Mouse (Mus musculus): Measurements from ENCODE around the gene Dtymk. TPM values are rescaled to one million over a fixed set of nuclear protein-coding genes. Genes with fewer than 3 reads are reported as not detected.

Dtymk gene
- total and polyA plus RNA-seq, 3 experiments: 193 to 454 (median 391) TPM

- TF ChIP-seq POLR2A (IDR thresholded peaks at IDR 0.05; ENCODE audit: control insufficient read depth in 1 of 2, insufficient read depth in 1 of 2, low read depth in 1 of 2, low read length in 2 of 2, poor library complexity in 1 of 2): peak; percentile 67 to 72; a peak in 3 of 4 replicates
- no peak for TF ChIP-seq ZMIZ1 (IDR thresholded peaks at IDR 0.05; ENCODE audit: low read depth, low read length)
- TF ChIP-seq SIN3A (IDR thresholded peaks at IDR 0.05; ENCODE audit: low read length): peak; percentile 73
Observed at GRCm38 (mm10) chr1:93754573-93755290, 47.0 kb downstream of the Dtymk start, which contains the start of gene Thap4 (continued).

DNA sequence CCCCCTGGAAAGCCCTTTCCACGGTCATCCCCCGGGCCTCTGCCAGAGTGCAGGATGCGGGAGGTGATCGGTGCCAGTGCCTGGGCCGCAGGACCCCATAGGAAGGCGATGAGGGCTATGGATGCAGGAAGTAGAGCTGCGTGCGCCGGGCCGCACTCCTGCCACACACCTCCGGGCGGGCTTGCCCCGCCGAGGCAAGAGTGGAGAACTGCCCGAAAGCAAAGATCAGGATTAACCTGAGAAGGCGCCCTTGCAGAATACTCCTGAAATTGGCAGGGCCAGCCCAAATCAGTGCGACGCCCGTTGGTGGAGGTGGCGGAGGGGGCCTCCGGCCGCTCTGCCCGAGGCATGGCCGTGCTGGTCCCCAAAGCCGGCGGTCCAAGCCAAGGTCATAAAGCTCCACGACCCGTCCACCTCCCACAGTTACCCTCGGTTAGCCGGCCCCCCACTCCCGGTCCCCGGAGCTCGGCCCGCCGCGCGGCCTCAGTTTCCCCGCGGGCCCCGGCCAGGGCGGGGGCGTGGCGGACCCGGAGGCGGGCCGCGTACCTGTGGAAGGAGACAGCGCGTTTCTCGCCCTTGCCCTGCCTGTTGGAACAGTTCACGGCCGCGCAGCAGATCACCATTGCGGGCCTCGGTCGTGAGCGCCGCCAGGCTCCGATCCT is 47.7 kb downstream of the Dtymk start:
- H3K4me1 ChIP-seq (ENCODE audit: control insufficient read depth in 1 of 2, insufficient read depth in 2 of 2, low read length in 2 of 2): peaks cover 17 to 26% of the 10 kb centered on the region in 2 experiments
- peak overlapping the region; percentile 91 to 94 for H3K4me3 ChIP-seq (ENCODE audit: control insufficient read depth in 1 of 2, insufficient read depth in 1 of 2, low read depth in 2 of 2, low read length in 2 of 2)
- H3K9me3 ChIP-seq (replicated peaks; ENCODE audit: insufficient read depth, low read length): no peaks in the 10 kb centered on the region
- DNase-seq (ENCODE audit: low read depth, low spot score): peak; percentile 64
- peaks cover 3 to 32% of the 10 kb centered on the region in 2 experiments; a peak in 3 of 4 replicates for H3K36me3 ChIP-seq (ENCODE audit: control insufficient read depth in 1 of 2, insufficient read depth in 2 of 2, low read length in 2 of 2)
- H3K27me3 ChIP-seq (ENCODE audit: control insufficient read depth in 1 of 2, insufficient read depth in 2 of 2, low read length in 2 of 2): no peaks in the 10 kb centered on the region
- peak overlapping the region; percentile 77 for H3K27ac ChIP-seq (ENCODE audit: control insufficient read depth, low read depth, low read length)
- peak overlapping the region; percentile 81 for H3K9ac ChIP-seq (ENCODE audit: control insufficient read depth, low read depth, low read length, poor library complexity, severe bottlenecking)
- TF ChIP-seq ZNF384 (IDR thresholded peaks at IDR 0.05; ENCODE audit: low read depth, low read length) (no peak), SIN3A (IDR thresholded peaks at IDR 0.05; ENCODE audit: low read length) (peak; percentile 80; the same call in 1 of the 2 replicates), NELFE (IDR thresholded peaks at IDR 0.05; ENCODE audit: low read depth, low read length) (no peak), GATA1 (IDR thresholded peaks at IDR 0.05; ENCODE audit: low read depth, low read length) (no peak), UBTF (IDR thresholded peaks at IDR 0.05; ENCODE audit: borderline replicate concordance, insufficient read depth, low read depth, low read length) (0 out of 2 replicates have a peak, but pooled peaks have one; percentile 54), MYB (IDR thresholded peaks at IDR 0.05; ENCODE audit: low read depth, low read length) (no peak)
- peaks cover 50% of the 10 kb centered on the region for H3K79me2 ChIP-seq (ENCODE audit: control insufficient read depth, insufficient read depth, low read length, poor library complexity)

DNA sequence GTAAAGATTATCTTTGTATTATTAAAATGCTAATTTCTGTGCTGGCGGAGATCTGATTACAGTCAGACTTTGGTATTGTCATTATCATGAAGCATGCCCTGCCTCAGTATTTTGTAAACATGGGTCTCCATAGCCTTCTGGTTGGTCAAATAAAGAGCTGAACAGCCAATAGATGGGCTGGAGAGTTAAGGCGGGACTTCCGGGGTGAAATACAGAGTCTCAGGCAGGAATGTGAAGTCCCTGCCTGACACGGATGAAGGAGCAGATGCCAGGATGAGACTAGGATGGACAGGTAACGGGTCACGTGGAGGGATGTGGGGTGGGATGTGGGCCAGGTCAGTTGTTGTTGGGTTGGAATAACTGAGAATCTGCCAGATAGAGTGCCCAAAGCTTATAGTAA is 50.4 kb downstream of the Dtymk start, which contains the start of gene Atg4b:
TSS of gene Atg4b (plus strand) at position 211 of the 400 bp plus-strand sequence.
- peaks cover 28% of the 10 kb centered on the region for H3K79me2 ChIP-seq (ENCODE audit: control insufficient read depth, insufficient read depth, low read length, poor library complexity)
- no peak for DNase-seq (ENCODE audit: low read depth, low spot score)
- no peak within 1 kb of the TSS for H3K9ac ChIP-seq (ENCODE audit: control insufficient read depth, low read depth, low read length, poor library complexity, severe bottlenecking)
- TF ChIP-seq UBTF (IDR thresholded peaks at IDR 0.05; ENCODE audit: borderline replicate concordance, insufficient read depth, low read depth, low read length) (no peak), MAX (IDR thresholded peaks at IDR 0.05; ENCODE audit: low read length) (peak; percentile 42; the same call in 1 of the 2 replicates)
- no peak within 1 kb of the TSS for H3K27ac ChIP-seq (ENCODE audit: control insufficient read depth, low read depth, low read length)
- no peak within 1 kb of the TSS for H3K4me3 ChIP-seq (ENCODE audit: control insufficient read depth in 1 of 2, insufficient read depth in 1 of 2, low read depth in 2 of 2, low read length in 2 of 2)
- peaks cover 7 to 18% of the 10 kb centered on the region in 2 experiments for H3K36me3 ChIP-seq (ENCODE audit: control insufficient read depth in 1 of 2, insufficient read depth in 2 of 2, low read length in 2 of 2)
- no peaks in the 10 kb centered on the region for H3K9me3 ChIP-seq (replicated peaks; ENCODE audit: insufficient read depth, low read length)
- H3K4me1 ChIP-seq (ENCODE audit: control insufficient read depth in 1 of 2, insufficient read depth in 2 of 2, low read length in 2 of 2): peaks cover 7 to 12% of the 10 kb centered on the region in 2 experiments; a peak in 3 of 4 replicates
- no peaks in the 10 kb centered on the region for H3K27me3 ChIP-seq (ENCODE audit: control insufficient read depth in 1 of 2, insufficient read depth in 2 of 2, low read length in 2 of 2)

- Histone ChIP-seq H3K9me3 (replicated peaks; ENCODE audit: insufficient read depth, low read length) (no peaks in the 10 kb centered on the region), H3K36me3 (ENCODE audit: control insufficient read depth in 1 of 2, insufficient read depth in 2 of 2, low read length in 2 of 2) (peaks cover 7 to 12% of the 10 kb centered on the region in 2 experiments), H3K79me2 (ENCODE audit: control insufficient read depth, insufficient read depth, low read length, poor library complexity) (peaks cover 9% of the 10 kb centered on the region), H3K4me1 (ENCODE audit: control insufficient read depth in 1 of 2, insufficient read depth in 2 of 2, low read length in 2 of 2) (peaks cover 5 to 8% of the 10 kb centered on the region in 2 experiments; a peak in 3 of 4 replicates), H3K27ac (ENCODE audit: control insufficient read depth, low read depth, low read length) (no peak overlapping the region), H3K27me3 (ENCODE audit: control insufficient read depth in 1 of 2, insufficient read depth in 2 of 2, low read length in 2 of 2) (no peaks in the 10 kb centered on the region), H3K4me3 (ENCODE audit: control insufficient read depth in 1 of 2, insufficient read depth in 1 of 2, low read depth in 2 of 2, low read length in 2 of 2) (no peak overlapping the region), H3K9ac (ENCODE audit: control insufficient read depth, low read depth, low read length, poor library complexity, severe bottlenecking) (no peak overlapping the region)
- no peak for DNase-seq (ENCODE audit: low read depth, low spot score)
- TF ChIP-seq ZC3H11A (IDR thresholded peaks at IDR 0.05; ENCODE audit: low read depth, low read length) (no peak), USF2 (IDR thresholded peaks at IDR 0.05; ENCODE audit: borderline replicate concordance in 1 of 2, insufficient read depth in 1 of 2, low read depth in 1 of 2, low read length in 2 of 2) (no peak), RCOR1 (IDR thresholded peaks at IDR 0.05; ENCODE audit: low read depth, low read length) (no peak), GATA1 (IDR thresholded peaks at IDR 0.05; ENCODE audit: low read depth, low read length) (no peak), GABPA (IDR thresholded peaks at IDR 0.05; ENCODE audit: low read depth, low read length) (no peak), POLR2AphosphoS2 (IDR thresholded peaks at IDR 0.05; ENCODE audit: low read length) (no peak), MYB (IDR thresholded peaks at IDR 0.05; ENCODE audit: low read depth, low read length) (no peak), UBTF (IDR thresholded peaks at IDR 0.05; ENCODE audit: borderline replicate concordance, insufficient read depth, low read depth, low read length) (no peak), MAFK (IDR thresholded peaks at IDR 0.05; ENCODE audit: borderline replicate concordance, low read depth, low read length) (no peak), NRF1 (IDR thresholded peaks at IDR 0.05; ENCODE audit: insufficient read depth, low read depth, low read length, poor library complexity, severe bottlenecking) (no peak), NELFE (IDR thresholded peaks at IDR 0.05; ENCODE audit: low read depth, low read length) (no peak), MXI1 (IDR thresholded peaks at IDR 0.05; ENCODE audit: low read depth, low read length) (no peak), MYC (IDR thresholded peaks at IDR 0.05; ENCODE audit: low read depth, low read length) (no peak), HCFC1 (IDR thresholded peaks at IDR 0.05; ENCODE audit: low read depth, low read length) (no peak), ZNF384 (IDR thresholded peaks at IDR 0.05; ENCODE audit: low read depth, low read length) (no peak)
Observed at GRCm38 (mm10) chr1:93748539-93748938, 53.2 kb downstream of the Dtymk start.

All from MEL (cell line).